Mouse (Mus musculus): Measurements from ENCODE around the gene Pms2. TPM values are rescaled to one million over a fixed set of nuclear protein-coding genes. Genes with fewer than 3 reads are reported as not detected.

The Pms2 gene
- polyA plus RNA-seq, 1 experiment from 2014 or later: 11.4 TPM

- H3K4me2 ChIP-seq (ENCODE audit: low read depth, low read length): no peak overlapping the region
- H3K9me3 ChIP-seq (replicated peaks; ENCODE audit: control insufficient read depth, low read length): no peaks in the 10 kb centered on the region
- no peak overlapping the region for H3K4me3 ChIP-seq (ENCODE audit: low read depth, low read length)
- H3K36me3 ChIP-seq (ENCODE audit: control insufficient read depth, insufficient read depth): no peaks in the 10 kb centered on the region
- no peak overlapping the region for H3K9ac ChIP-seq (ENCODE audit: low read depth, low read length)
- WGBS (ENCODE audit: insufficient replicate concordance): 68% methylated on average over 14 of the region's 14 CpGs
- no peak for ATAC-seq (ENCODE audit: low read depth)
- H3K27ac ChIP-seq (ENCODE audit: low read length): no peak overlapping the region
- no peaks in the 10 kb centered on the region for H3K4me1 ChIP-seq (ENCODE audit: control insufficient read depth, low read depth, low read length)
- no peaks in the 10 kb centered on the region for H3K27me3 ChIP-seq (ENCODE audit: control insufficient read depth, insufficient read depth, low read depth, low read length)
Observed at GRCm38 (mm10) chr5:143943231-143944125, 33.7 kb downstream of the Pms2 start.

DNA sequence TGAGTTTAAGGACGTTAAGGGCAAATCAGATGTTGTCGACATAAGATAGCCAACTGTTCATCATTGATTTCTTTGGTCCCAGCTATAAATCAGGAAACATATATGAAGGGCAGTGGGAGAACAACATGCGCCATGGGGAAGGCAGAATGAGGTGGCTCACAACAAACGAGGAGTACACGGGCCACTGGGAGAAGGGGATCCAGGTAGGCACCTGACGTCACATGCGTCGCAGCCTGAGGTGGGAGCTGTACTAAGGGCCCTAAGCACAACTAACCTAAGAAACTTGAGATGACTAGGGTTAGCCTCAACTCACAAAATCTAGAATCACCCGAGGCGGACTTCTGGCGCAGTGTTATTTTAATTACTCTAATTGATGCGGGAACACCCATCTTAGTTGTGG, 38.6 kb downstream of the Pms2 start:
- H3K9ac ChIP-seq (ENCODE audit: low read depth, low read length): no peak overlapping the region
- no peak for ATAC-seq (ENCODE audit: low read depth)
- no peaks in the 10 kb centered on the region for H3K4me1 ChIP-seq (ENCODE audit: control insufficient read depth, low read depth, low read length)
- no peak overlapping the region for H3K4me3 ChIP-seq (ENCODE audit: low read depth, low read length)
- no peaks in the 10 kb centered on the region for H3K27me3 ChIP-seq (ENCODE audit: control insufficient read depth, insufficient read depth, low read depth, low read length)
- no peak overlapping the region for H3K4me2 ChIP-seq (ENCODE audit: low read depth, low read length)
- no peaks in the 10 kb centered on the region for H3K36me3 ChIP-seq (ENCODE audit: control insufficient read depth, insufficient read depth)
- 75% methylated on average over 12 of the region's 12 CpGs for WGBS (ENCODE audit: insufficient replicate concordance)
- H3K27ac ChIP-seq (ENCODE audit: low read length): no peak overlapping the region
- H3K9me3 ChIP-seq (replicated peaks; ENCODE audit: control insufficient read depth, low read length): no peaks in the 10 kb centered on the region

DNA sequence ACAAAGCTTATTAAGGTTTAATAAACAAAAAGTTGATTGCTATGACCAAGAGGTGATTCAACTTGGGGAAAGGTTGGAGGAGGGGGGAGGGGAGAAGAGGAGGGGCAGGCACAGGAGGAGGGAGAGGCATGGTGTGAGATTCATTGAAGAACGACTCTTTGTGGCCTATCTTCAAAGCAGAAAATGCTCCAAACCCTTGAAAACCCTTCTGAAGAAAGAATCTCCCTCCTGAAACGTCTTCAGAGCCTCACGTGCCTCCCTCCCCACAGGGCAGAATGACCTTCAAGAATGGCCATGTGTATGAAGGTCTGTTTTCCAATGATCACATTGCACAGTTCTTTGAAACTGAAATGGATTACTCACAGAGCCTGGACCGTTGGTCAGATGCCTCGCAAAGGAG, 40.3 kb downstream of the Pms2 start:
- no peaks in the 10 kb centered on the region for H3K27me3 ChIP-seq (ENCODE audit: control insufficient read depth, insufficient read depth, low read depth, low read length)
- H3K36me3 ChIP-seq (ENCODE audit: control insufficient read depth, insufficient read depth): no peaks in the 10 kb centered on the region
- no peak overlapping the region for H3K4me3 ChIP-seq (ENCODE audit: low read depth, low read length)
- H3K9ac ChIP-seq (ENCODE audit: low read depth, low read length): no peak overlapping the region
- no peaks in the 10 kb centered on the region for H3K9me3 ChIP-seq (replicated peaks; ENCODE audit: control insufficient read depth, low read length)
- H3K27ac ChIP-seq (ENCODE audit: low read length): no peak overlapping the region
- no peaks in the 10 kb centered on the region for H3K4me1 ChIP-seq (ENCODE audit: control insufficient read depth, low read depth, low read length)
- no peak overlapping the region for H3K4me2 ChIP-seq (ENCODE audit: low read depth, low read length)
- 43% methylated on average over 5 of the region's 5 CpGs for WGBS (ENCODE audit: insufficient replicate concordance)
- no peak for ATAC-seq (ENCODE audit: low read depth)

DNA sequence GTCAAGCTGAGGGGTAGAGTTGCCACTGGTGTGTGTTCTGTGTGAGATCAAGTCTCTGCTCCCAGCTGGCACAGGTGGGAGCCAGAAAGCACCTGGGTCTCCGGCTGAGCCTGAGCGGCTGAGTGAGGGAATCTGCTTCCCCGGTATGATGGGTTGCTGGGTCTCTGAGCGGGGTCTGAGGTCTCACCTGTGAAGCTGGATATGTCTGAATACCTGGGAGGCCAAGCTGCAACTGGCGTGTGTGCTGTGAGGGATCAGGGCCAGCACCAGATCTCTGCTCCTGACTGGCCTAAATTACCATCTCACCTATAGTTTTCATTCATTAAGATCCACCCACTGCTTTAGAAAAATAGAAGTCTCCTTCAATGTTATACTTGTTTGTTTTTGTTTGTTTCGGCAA, 47.3 kb downstream of the Pms2 start:
- no peak for ATAC-seq (ENCODE audit: low read depth)
- Histone ChIP-seq H3K9ac (ENCODE audit: low read depth, low read length) (no peak overlapping the region), H3K27ac (ENCODE audit: low read length) (no peak overlapping the region), H3K4me2 (ENCODE audit: low read depth, low read length) (no peak overlapping the region), H3K36me3 (ENCODE audit: control insufficient read depth, insufficient read depth) (no peaks in the 10 kb centered on the region), H3K9me3 (replicated peaks; ENCODE audit: control insufficient read depth, low read length) (no peaks in the 10 kb centered on the region), H3K4me1 (ENCODE audit: control insufficient read depth, low read depth, low read length) (no peaks in the 10 kb centered on the region), H3K27me3 (ENCODE audit: control insufficient read depth, insufficient read depth, low read depth, low read length) (no peaks in the 10 kb centered on the region), H3K4me3 (ENCODE audit: low read depth, low read length) (no peak overlapping the region)
- WGBS (ENCODE audit: insufficient replicate concordance): 75% methylated on average over 6 of the region's 6 CpGs

- Histone ChIP-seq H3K4me2 (ENCODE audit: low read depth, low read length) (no peak overlapping the region), H3K4me1 (ENCODE audit: control insufficient read depth, low read depth, low read length) (no peaks in the 10 kb centered on the region), H3K27ac (ENCODE audit: low read length) (no peak overlapping the region), H3K9ac (ENCODE audit: low read depth, low read length) (no peak overlapping the region), H3K4me3 (ENCODE audit: low read depth, low read length) (no peak overlapping the region), H3K36me3 (ENCODE audit: control insufficient read depth, insufficient read depth) (no peaks in the 10 kb centered on the region), H3K27me3 (ENCODE audit: control insufficient read depth, insufficient read depth, low read depth, low read length) (no peaks in the 10 kb centered on the region), H3K9me3 (replicated peaks; ENCODE audit: control insufficient read depth, low read length) (no peaks in the 10 kb centered on the region)
- no peak for ATAC-seq (ENCODE audit: low read depth)
- 74% methylated on average over 11 of the region's 11 CpGs for whole genome bisulfite sequencing (ENCODE audit: insufficient replicate concordance)
Observed at GRCm38 (mm10) chr5:143959551-143959950, 49.8 kb downstream of the Pms2 start.

- Histone ChIP-seq H3K9me3 (replicated peaks; ENCODE audit: control insufficient read depth, low read length) (no peaks in the 10 kb centered on the region), H3K27me3 (ENCODE audit: control insufficient read depth, insufficient read depth, low read depth, low read length) (no peaks in the 10 kb centered on the region)
Observed at GRCm38 (mm10) chr5:143961176-143961575, 51.4 kb downstream of the Pms2 start.

GRCm38 (mm10) chr5:143965586-143966345, 56.0 kb downstream of the Pms2 start:
- no peak overlapping the region for H3K4me3 ChIP-seq (ENCODE audit: low read depth, low read length)
- 64% methylated on average over 12 of the region's 12 CpGs for WGBS (ENCODE audit: insufficient replicate concordance)
- no peak for ATAC-seq (ENCODE audit: low read depth)
- H3K27me3 ChIP-seq (ENCODE audit: control insufficient read depth, insufficient read depth, low read depth, low read length): no peaks in the 10 kb centered on the region
- no peaks in the 10 kb centered on the region for H3K36me3 ChIP-seq (ENCODE audit: control insufficient read depth, insufficient read depth)
- H3K9ac ChIP-seq (ENCODE audit: low read depth, low read length): no peak overlapping the region
- H3K27ac ChIP-seq (ENCODE audit: low read length): no peak overlapping the region
- H3K4me1 ChIP-seq (ENCODE audit: control insufficient read depth, low read depth, low read length): no peaks in the 10 kb centered on the region
- H3K9me3 ChIP-seq (replicated peaks; ENCODE audit: control insufficient read depth, low read length): no peaks in the 10 kb centered on the region
- no peak overlapping the region for H3K4me2 ChIP-seq (ENCODE audit: low read depth, low read length)

More at GRCm38 (mm10) chr5:143961176-143961575, 51.4 kb downstream of the Pms2 start:
- no peak overlapping the region for H3K27ac ChIP-seq (ENCODE audit: low read length)
- no peak overlapping the region for H3K4me3 ChIP-seq (ENCODE audit: low read depth, low read length)
- WGBS (ENCODE audit: insufficient replicate concordance): 71% methylated on average over 8 of the region's 8 CpGs
- ATAC-seq (ENCODE audit: low read depth): no peak
- H3K9ac ChIP-seq (ENCODE audit: low read depth, low read length): no peak overlapping the region
- H3K36me3 ChIP-seq (ENCODE audit: control insufficient read depth, insufficient read depth): no peaks in the 10 kb centered on the region
- H3K4me2 ChIP-seq (ENCODE audit: low read depth, low read length): no peak overlapping the region
- H3K4me1 ChIP-seq (ENCODE audit: control insufficient read depth, low read depth, low read length): no peaks in the 10 kb centered on the region

- no peak overlapping the region for H3K4me3 ChIP-seq (ENCODE audit: low read depth, low read length)
- no peak overlapping the region for H3K27ac ChIP-seq (ENCODE audit: low read length)
- 73% methylated on average over 12 of the region's 12 CpGs for WGBS (ENCODE audit: insufficient replicate concordance)
- H3K36me3 ChIP-seq (ENCODE audit: control insufficient read depth, insufficient read depth): no peaks in the 10 kb centered on the region
- no peaks in the 10 kb centered on the region for H3K9me3 ChIP-seq (replicated peaks; ENCODE audit: control insufficient read depth, low read length)
- no peaks in the 10 kb centered on the region for H3K27me3 ChIP-seq (ENCODE audit: control insufficient read depth, insufficient read depth, low read depth, low read length)
- no peak overlapping the region for H3K9ac ChIP-seq (ENCODE audit: low read depth, low read length)
- H3K4me2 ChIP-seq (ENCODE audit: low read depth, low read length): no peak overlapping the region
- H3K4me1 ChIP-seq (ENCODE audit: control insufficient read depth, low read depth, low read length): no peaks in the 10 kb centered on the region
- no peak for ATAC-seq (ENCODE audit: low read depth)
Observed at GRCm38 (mm10) chr5:143966671-143967070, 56.9 kb downstream of the Pms2 start.

DNA sequence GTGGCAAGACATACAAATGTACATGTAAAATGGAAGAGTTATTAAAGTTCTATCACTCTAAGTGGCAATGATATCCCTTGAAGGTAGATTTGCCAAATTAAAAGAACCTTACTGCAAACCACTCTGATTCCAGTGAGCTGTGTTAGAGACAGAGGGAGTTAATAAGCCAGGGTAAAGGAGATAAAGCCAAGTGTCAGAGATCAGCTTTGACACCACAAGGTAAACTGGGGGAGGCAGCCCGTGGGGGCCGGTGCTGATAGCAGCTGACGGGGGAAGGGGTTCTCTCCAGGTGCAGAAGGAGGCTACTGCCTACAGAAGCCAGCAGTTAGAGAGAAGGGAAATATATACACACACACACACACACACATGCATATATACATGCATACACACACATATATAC, 62.9 kb downstream of the Pms2 start:
- Histone ChIP-seq H3K36me3 (ENCODE audit: control insufficient read depth, insufficient read depth) (no peaks in the 10 kb centered on the region), H3K9ac (ENCODE audit: low read depth, low read length) (no peak overlapping the region), H3K4me1 (ENCODE audit: control insufficient read depth, low read depth, low read length) (peaks cover 45% of the 10 kb centered on the region), H3K4me3 (ENCODE audit: low read depth, low read length) (no peak overlapping the region), H3K27me3 (ENCODE audit: control insufficient read depth, insufficient read depth, low read depth, low read length) (no peaks in the 10 kb centered on the region), H3K9me3 (replicated peaks; ENCODE audit: control insufficient read depth, low read length) (no peaks in the 10 kb centered on the region), H3K27ac (ENCODE audit: low read length) (no peak overlapping the region), H3K4me2 (ENCODE audit: low read depth, low read length) (no peak overlapping the region)
- WGBS (ENCODE audit: insufficient replicate concordance): 11% methylated on average over 3 of the region's 3 CpGs
- ATAC-seq (ENCODE audit: low read depth): no peak
